Mouse (Mus musculus): ENCODE data around the gene Atg10. TPM values are rescaled to one million over a fixed set of nuclear protein-coding genes. Genes with fewer than 3 reads are reported as not detected.

Atg10 gene
- polyA plus RNA-seq, 1 experiment from 2014 or later, result 16.2 TPM

GRCm38 (mm10) chr13:91180364-91180763, 43.4 kb downstream of the Atg10 start:
- H3K4me1 ChIP-seq (ENCODE audit: control insufficient read depth, insufficient read depth, low read length), result peaks cover 6% of the 10 kb centered on the region; the same call in 1 of the 2 replicates
- no peaks in the 10 kb centered on the region for H3K27me3 ChIP-seq (ENCODE audit: control insufficient read depth, insufficient read depth, low read length)
- 95% methylated on average over 8 of the region's 8 CpGs for WGBS
- H3K36me3 ChIP-seq (ENCODE audit: control insufficient read depth, insufficient read depth, low read length), result no peaks in the 10 kb centered on the region
- H3K9me3 ChIP-seq (ENCODE audit: control insufficient read depth, low read length), result no peaks in the 10 kb centered on the region
- ATAC-seq (ENCODE audit: insufficient read depth, low FRiP score, low TSS enrichment) (no peak), DNase-seq (ENCODE audit: low spot score) (no peak)
- no peak overlapping the region for H3K4me3 ChIP-seq (ENCODE audit: low read depth, low read length)
- H3K27ac ChIP-seq (ENCODE audit: low read depth, low read length), result no peak overlapping the region
- H3K4me2 ChIP-seq (ENCODE audit: low read depth), result no peak overlapping the region
- H3K9ac ChIP-seq (ENCODE audit: low read length), result no peak overlapping the region

- Histone ChIP-seq H3K36me3 (ENCODE audit: control insufficient read depth, insufficient read depth, low read length) (no peaks in the 10 kb centered on the region), H3K9me3 (ENCODE audit: control insufficient read depth, low read length) (no peaks in the 10 kb centered on the region), H3K27me3 (ENCODE audit: control insufficient read depth, insufficient read depth, low read length) (no peaks in the 10 kb centered on the region), H3K4me3 (ENCODE audit: low read depth, low read length) (no peak overlapping the region), H3K27ac (ENCODE audit: low read depth, low read length) (no peak overlapping the region), H3K9ac (ENCODE audit: low read length) (no peak overlapping the region), H3K4me1 (ENCODE audit: control insufficient read depth, insufficient read depth, low read length) (peaks cover 6% of the 10 kb centered on the region; the same call in 1 of the 2 replicates), H3K4me2 (ENCODE audit: low read depth) (no peak overlapping the region)
- ATAC-seq (ENCODE audit: insufficient read depth, low FRiP score, low TSS enrichment) (no peak), DNase-seq (ENCODE audit: low spot score) (no peak)
- WGBS, result 72% methylated on average over 8 of the region's 8 CpGs
Measured at GRCm38 (mm10) chr13:91179174-91179899, 44.4 kb downstream of the Atg10 start.

GRCm38 (mm10) chr13:91178428-91179160, 45.2 kb downstream of the Atg10 start:
- Histone ChIP-seq H3K36me3 (ENCODE audit: control insufficient read depth, insufficient read depth, low read length) (no peaks in the 10 kb centered on the region), H3K9ac (ENCODE audit: low read length) (no peak overlapping the region; the same call in 1 of the 2 replicates), H3K27me3 (ENCODE audit: control insufficient read depth, insufficient read depth, low read length) (no peaks in the 10 kb centered on the region), H3K9me3 (ENCODE audit: control insufficient read depth, low read length) (no peaks in the 10 kb centered on the region), H3K27ac (ENCODE audit: low read depth, low read length) (no peak overlapping the region), H3K4me2 (ENCODE audit: low read depth) (no peak overlapping the region), H3K4me1 (ENCODE audit: control insufficient read depth, insufficient read depth, low read length) (peaks cover 6% of the 10 kb centered on the region; the same call in 1 of the 2 replicates), H3K4me3 (ENCODE audit: low read depth, low read length) (no peak overlapping the region)
- ATAC-seq (ENCODE audit: insufficient read depth, low FRiP score, low TSS enrichment), result peak; percentile 74
- DNase-seq (ENCODE audit: low spot score), result peak; percentile 48
- 46% methylated on average over 9 of the region's 9 CpGs for WGBS

DNA sequence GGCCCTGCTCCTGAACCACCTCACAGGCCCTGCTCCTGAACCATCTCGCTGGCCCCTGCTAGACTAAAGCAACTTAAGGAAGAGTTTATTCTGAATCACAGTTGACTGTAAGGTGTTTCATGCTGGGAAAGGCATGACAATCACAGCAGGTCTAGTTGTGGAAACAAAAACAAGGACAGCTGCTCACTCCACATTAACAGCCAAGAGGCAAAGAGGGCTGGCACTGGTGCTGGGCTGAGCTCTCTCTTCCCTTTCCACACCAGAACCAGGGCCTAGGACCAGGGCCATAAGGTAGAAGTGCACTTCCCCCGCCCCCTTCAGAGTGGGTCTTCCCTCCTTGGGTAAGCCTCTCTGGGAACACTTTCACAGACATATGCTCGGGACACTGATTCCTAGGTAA, 48.4 kb downstream of the Atg10 start:
- H3K9me3 ChIP-seq (ENCODE audit: control insufficient read depth, low read length), result no peaks in the 10 kb centered on the region
- ATAC-seq (ENCODE audit: insufficient read depth, low FRiP score, low TSS enrichment) (no peak), DNase-seq (ENCODE audit: low spot score) (no peak)
- no peak overlapping the region for H3K4me2 ChIP-seq (ENCODE audit: low read depth)
- H3K4me1 ChIP-seq (ENCODE audit: control insufficient read depth, insufficient read depth, low read length), result peaks cover 6% of the 10 kb centered on the region; the same call in 1 of the 2 replicates
- no peak overlapping the region for H3K4me3 ChIP-seq (ENCODE audit: low read depth, low read length)
- 58% methylated on average over 3 of the region's 3 CpGs for WGBS
- no peak overlapping the region for H3K27ac ChIP-seq (ENCODE audit: low read depth, low read length)
- no peak overlapping the region for H3K9ac ChIP-seq (ENCODE audit: low read length)
- no peaks in the 10 kb centered on the region for H3K36me3 ChIP-seq (ENCODE audit: control insufficient read depth, insufficient read depth, low read length)
- no peaks in the 10 kb centered on the region for H3K27me3 ChIP-seq (ENCODE audit: control insufficient read depth, insufficient read depth, low read length)

DNA sequence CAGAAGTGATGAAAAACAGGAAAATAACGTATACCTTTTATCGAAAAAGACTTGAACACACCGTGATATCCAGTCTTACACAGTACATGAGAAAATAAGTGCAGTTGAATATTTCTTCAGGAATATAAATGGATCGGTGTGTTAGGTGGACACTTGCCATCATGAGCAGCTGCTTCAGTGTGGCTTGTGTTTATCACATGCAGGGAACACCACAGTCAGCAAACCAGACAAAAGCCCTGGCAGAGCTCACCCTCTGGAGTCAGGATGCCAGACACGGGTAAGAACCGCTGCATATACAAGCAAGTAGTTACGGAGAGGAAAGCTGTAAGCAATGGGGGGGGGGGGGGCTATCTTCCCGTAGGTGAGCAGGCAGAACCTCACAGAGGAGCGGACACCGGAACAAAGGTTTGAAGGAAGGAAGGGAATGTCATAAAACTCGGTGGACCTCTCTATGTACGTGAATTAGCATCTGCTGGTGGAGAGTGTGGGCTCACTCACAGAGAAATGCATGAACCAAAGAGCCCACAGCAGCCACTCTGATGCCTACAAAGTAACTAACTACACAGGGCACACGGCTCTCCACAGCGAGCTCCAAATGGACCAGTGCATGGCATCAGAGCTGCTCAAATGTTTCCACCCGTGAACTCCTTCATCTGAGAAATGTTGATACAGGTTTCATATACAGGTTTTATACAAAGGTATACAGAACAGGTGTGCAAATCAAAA, 51.8 kb downstream of the Atg10 start:
- no peak overlapping the region for H3K4me2 ChIP-seq (ENCODE audit: low read depth)
- H3K36me3 ChIP-seq (ENCODE audit: control insufficient read depth, insufficient read depth, low read length), result no peaks in the 10 kb centered on the region
- ATAC-seq (ENCODE audit: insufficient read depth, low FRiP score, low TSS enrichment) (no peak; the same call in 1 of the 2 replicates), DNase-seq (ENCODE audit: low spot score) (no peak)
- WGBS, result 88% methylated on average over 15 of the region's 15 CpGs
- H3K9me3 ChIP-seq (ENCODE audit: control insufficient read depth, low read length), result no peaks in the 10 kb centered on the region
- no peaks in the 10 kb centered on the region for H3K4me1 ChIP-seq (ENCODE audit: control insufficient read depth, insufficient read depth, low read length)
- no peak overlapping the region for H3K27ac ChIP-seq (ENCODE audit: low read depth, low read length)
- no peak overlapping the region for H3K9ac ChIP-seq (ENCODE audit: low read length)
- H3K4me3 ChIP-seq (ENCODE audit: low read depth, low read length), result no peak overlapping the region
- H3K27me3 ChIP-seq (ENCODE audit: control insufficient read depth, insufficient read depth, low read length), result no peaks in the 10 kb centered on the region

- Histone ChIP-seq H3K36me3 (ENCODE audit: control insufficient read depth, insufficient read depth, low read length) (no peaks in the 10 kb centered on the region), H3K4me3 (ENCODE audit: low read depth, low read length) (no peak overlapping the region), H3K4me1 (ENCODE audit: control insufficient read depth, insufficient read depth, low read length) (no peaks in the 10 kb centered on the region), H3K27ac (ENCODE audit: low read depth, low read length) (no peak overlapping the region), H3K27me3 (ENCODE audit: control insufficient read depth, insufficient read depth, low read length) (no peaks in the 10 kb centered on the region), H3K9ac (ENCODE audit: low read length) (no peak overlapping the region), H3K4me2 (ENCODE audit: low read depth) (no peak overlapping the region), H3K9me3 (ENCODE audit: control insufficient read depth, low read length) (no peaks in the 10 kb centered on the region)
- 87% methylated on average over 5 of the region's 5 CpGs for WGBS
- 0 out of 2 replicates have a peak, but pooled peaks have one; percentile 22 for ATAC-seq (ENCODE audit: insufficient read depth, low FRiP score, low TSS enrichment)
- no peak for DNase-seq (ENCODE audit: low spot score)
Measured at GRCm38 (mm10) chr13:91171205-91171604, 52.6 kb downstream of the Atg10 start.

- ATAC-seq (ENCODE audit: insufficient read depth, low FRiP score, low TSS enrichment), result no peak
- WGBS, result 86% methylated on average over 17 of the region's 17 CpGs
- DNase-seq (ENCODE audit: low spot score), result no peak
- no peaks in the 10 kb centered on the region for H3K36me3 ChIP-seq (ENCODE audit: control insufficient read depth, insufficient read depth, low read length)
- H3K9me3 ChIP-seq (ENCODE audit: control insufficient read depth, low read length), result no peaks in the 10 kb centered on the region
- no peak overlapping the region for H3K4me3 ChIP-seq (ENCODE audit: low read depth, low read length)
- no peak overlapping the region for H3K27ac ChIP-seq (ENCODE audit: low read depth, low read length)
- H3K4me1 ChIP-seq (ENCODE audit: control insufficient read depth, insufficient read depth, low read length), result no peaks in the 10 kb centered on the region
- no peak overlapping the region for H3K4me2 ChIP-seq (ENCODE audit: low read depth)
- no peak overlapping the region for H3K9ac ChIP-seq (ENCODE audit: low read length)
- H3K27me3 ChIP-seq (ENCODE audit: control insufficient read depth, insufficient read depth, low read length), result no peaks in the 10 kb centered on the region
Measured at GRCm38 (mm10) chr13:91169529-91170319, 54.0 kb downstream of the Atg10 start.

DNA sequence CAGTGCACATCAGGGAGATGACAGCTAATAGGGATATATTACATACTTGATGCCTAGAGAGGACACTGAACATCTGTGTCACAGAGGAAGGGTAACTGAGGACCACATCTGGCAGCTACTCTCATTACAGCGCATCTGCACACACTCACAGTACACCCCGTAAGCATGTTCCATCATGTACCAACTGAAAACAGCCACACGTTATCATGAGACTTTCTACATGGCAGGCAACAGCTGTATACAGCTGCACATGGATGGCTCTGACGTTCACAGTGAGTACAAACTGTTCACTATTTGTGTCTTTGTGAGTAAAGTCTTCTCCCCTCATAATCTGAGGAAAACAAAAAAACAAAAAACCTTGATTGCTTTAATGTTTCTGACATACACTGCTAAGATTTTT, 55.3 kb downstream of the Atg10 start:
- no peak for DNase-seq (ENCODE audit: low spot score)
- Histone ChIP-seq H3K9ac (ENCODE audit: low read length) (no peak overlapping the region), H3K9me3 (ENCODE audit: control insufficient read depth, low read length) (no peaks in the 10 kb centered on the region), H3K36me3 (ENCODE audit: control insufficient read depth, insufficient read depth, low read length) (no peaks in the 10 kb centered on the region), H3K27me3 (ENCODE audit: control insufficient read depth, insufficient read depth, low read length) (no peaks in the 10 kb centered on the region), H3K4me2 (ENCODE audit: low read depth) (no peak overlapping the region), H3K4me3 (ENCODE audit: low read depth, low read length) (no peak overlapping the region), H3K4me1 (ENCODE audit: control insufficient read depth, insufficient read depth, low read length) (no peaks in the 10 kb centered on the region), H3K27ac (ENCODE audit: low read depth, low read length) (no peak overlapping the region)
- WGBS, result 77% methylated on average over 4 of the region's 4 CpGs
- ATAC-seq (ENCODE audit: insufficient read depth, low FRiP score, low TSS enrichment), result no peak

Measured in neural tube, embryonic 11.5 days (tissue).